Mouse (Mus musculus) cerebellum, adult 2 months (tissue): ENCODE measurements around the gene Gck.

Source experiments
- CTCF ChIP-seq: fragments of 200-500 bp; IDR thresholded peaks from 2 replicates; pipeline ENCODE4 v1.5.1; 2011; ENCODE audit warnings: low read depth, mild to moderate bottlenecking, control low read depth, low read length, moderate library complexity, borderline replicate concordance; ENCODE audit not compliant: insufficient read depth
- POLR2A ChIP-seq: fragments of 200-500 bp; IDR thresholded peaks from 2 replicates; pipeline ENCODE4 v1.6.1; 2011; ENCODE audit warnings: low read length, control low read depth, borderline replicate concordance; ENCODE audit not compliant: insufficient read depth

DNA sequence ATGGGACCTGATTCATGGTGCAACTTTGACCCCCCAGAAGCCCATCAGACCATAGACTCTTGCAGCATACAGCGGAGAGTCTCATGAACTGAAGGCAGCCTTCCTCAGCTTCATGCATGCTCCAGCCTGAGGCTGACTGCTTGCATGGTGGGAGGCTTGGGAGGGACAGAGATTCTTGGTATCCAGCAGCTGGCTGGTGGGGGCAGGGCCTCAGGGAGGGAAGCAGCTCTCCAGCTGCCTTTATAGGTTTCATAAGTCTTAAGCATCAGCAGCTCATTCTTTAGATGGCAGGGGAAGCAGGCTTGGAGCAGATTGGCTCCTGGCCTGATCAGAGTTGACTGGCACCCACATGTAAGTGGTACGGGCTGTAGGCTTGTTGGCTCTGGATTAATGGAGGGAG, 82.7 kb downstream of the Gck start:
- TF ChIP-seq CTCF = no peak
- TF ChIP-seq POLR2A = no peak
